Mouse (Mus musculus) E14TG2a.4 (cell line): Measurements from ENCODE around the gene Slpi.
"Not testable (repeated sequence)": the region's sequence is repeated elsewhere in the genome, so short reads cannot be mapped to it uniquely, and the experiment has no call there.

Experiments used
- CTCF ChIP-seq: conservative IDR thresholded peaks from 2 replicates; pipeline ENCODE4 v1.5.1; 2014; ENCODE audit warnings: low read length
- POU5F1 ChIP-seq: IDR thresholded peaks from 2 replicates; pipeline ENCODE4 v1.6.1; 2014; ENCODE audit warnings: low read length, borderline replicate concordance

- TF ChIP-seq CTCF, POU5F1: not testable (repeated sequence)
These were observed 41.2 kb downstream of the Slpi start for GRCm38 (mm10) chr2:164347697-164348096.
